Mouse (Mus musculus): ENCODE measurements around the gene Naa80.

DNA sequence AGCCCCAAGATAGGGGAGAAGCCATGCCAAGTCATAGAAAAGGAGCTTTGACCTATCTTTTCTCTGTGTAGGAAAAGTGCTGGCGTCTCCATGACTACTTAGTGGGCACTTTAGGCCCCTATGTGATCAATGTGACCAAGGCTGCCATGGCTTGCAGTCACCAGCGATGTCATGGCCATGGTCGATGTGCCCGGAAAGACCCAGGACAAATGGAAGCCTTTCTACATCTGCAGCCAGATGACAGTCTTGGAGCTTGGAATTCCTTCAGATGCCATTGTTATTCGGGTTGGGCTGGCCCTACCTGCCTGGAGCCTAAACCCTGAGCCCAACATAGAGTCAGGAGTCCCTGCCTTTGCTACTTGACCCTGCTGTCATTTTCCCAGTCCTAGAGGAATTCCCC is 7.8 kb downstream of the Naa80 start:
- no peak for TF ChIP-seq ZC3H11A (IDR thresholded peaks at IDR 0.05; ENCODE audit: borderline replicate concordance, low read depth, low read length)
- no peak for TF ChIP-seq CHD2 (IDR thresholded peaks at IDR 0.05; ENCODE audit: low read depth, low read length)
- no peak for TF ChIP-seq ZNF384 (IDR thresholded peaks at IDR 0.05; ENCODE audit: low read depth, low read length)
- TF ChIP-seq HCFC1 (IDR thresholded peaks at IDR 0.05; ENCODE audit: borderline replicate concordance, insufficient read depth, low read length): no peak
- TF ChIP-seq MAFK (IDR thresholded peaks at IDR 0.05; ENCODE audit: insufficient read depth, low read depth, low read length): no peak

Measured in ES-E14 (cell line).